Mouse (Mus musculus) v-Abl transformed pro-B cells (cell line): Measurements from ENCODE around the gene Isoc2a.

ENCODE experiments used
- in situ Hi-C, 2 experiments: fragments of 400-800 bp; cut with MboI; formaldehyde crosslinking; loops; one replicate each; pipeline ENCODE4 v1.15.1; 2025; ENCODE audit not compliant: unreplicated experiment in 2 of 2

The Isoc2a gene

GRCm38 (mm10) chr7:4927711-4928110 lies 50.8 kb downstream of the Isoc2a start:
- in situ Hi-C loops: loop anchor here (10.0 to 25.0 kb wide), 2 partner anchors 283 to 790 kb away; partner anchors contain the start of gene Leng8 (in 2 of the 2)

GRCm38 (mm10) chr7:4928323-4928722 lies 51.4 kb downstream of the Isoc2a start:
- in situ Hi-C loops: loop anchor here (10.0 to 25.0 kb wide), 2 partner anchors 284 to 791 kb away; partner anchors contain the start of gene Leng8 (in 2 of the 2)

GRCm38 (mm10) chr7:4933103-4933502 lies 56.1 kb downstream of the Isoc2a start:
- in situ Hi-C loops: loop anchor here (10.0 to 25.0 kb wide), 2 partner anchors 308 to 796 kb away; partner anchors contain the start of gene Leng8 (in 2 of the 2)

- in situ Hi-C loops: loop anchor here (10.0 to 25.0 kb wide), 2 partner anchors 310 to 797 kb away; partner anchors contain the start of gene Leng8 (in 2 of the 2)
These were observed 57.4 kb downstream of the Isoc2a start for GRCm38 (mm10) chr7:4934160-4934914.

- in situ Hi-C loops: loop anchor here (5.0 to 25.0 kb wide), 3 partner anchors 125 to 800 kb away; partner anchors contain the start of genes Leng8 (in 2 of the 2) and Ube2s (in 2 of the 2)
These were observed 59.9 kb downstream of the Isoc2a start for GRCm38 (mm10) chr7:4936832-4937231.

GRCm38 (mm10) chr7:4937392-4937791 lies 60.4 kb downstream of the Isoc2a start:
- in situ Hi-C loops: loop anchor here (5.0 to 25.0 kb wide), 3 partner anchors 125 to 800 kb away; partner anchors contain the start of genes Leng8 (in 2 of the 2) and Ube2s (in 2 of the 2)

- in situ Hi-C loops: loop anchor here (5.0 to 25.0 kb wide), 3 partner anchors 126 to 801 kb away; partner anchors contain the start of genes Leng8 (in 2 of the 2) and Ube2s (in 2 of the 2)
These were observed 61.5 kb downstream of the Isoc2a start for GRCm38 (mm10) chr7:4938456-4938855.

- in situ Hi-C loops: loop anchor here (5.0 to 25.0 kb wide), 12 partner anchors 33 to 1257 kb away; partner anchors contain the start of genes Leng8 (in 2 of the 2), Galp (in 1 of the 2), Gm36210 (in 1 of the 2) and Rpl28 (in 1 of the 2)
These were observed 63.1 kb downstream of the Isoc2a start for GRCm38 (mm10) chr7:4940068-4940479.

- in situ Hi-C loops: loop anchor here (5.0 to 25.0 kb wide), 12 partner anchors 35 to 1255 kb away; partner anchors contain the start of genes Leng8 (in 2 of the 2), Galp (in 1 of the 2), Gm36210 (in 1 of the 2) and Rpl28 (in 1 of the 2)
These were observed 65.7 kb downstream of the Isoc2a start for GRCm38 (mm10) chr7:4942673-4943072.

GRCm38 (mm10) chr7:4943223-4943815 lies 66.4 kb downstream of the Isoc2a start:
- in situ Hi-C loops: loop anchor here (5.0 to 25.0 kb wide), 12 partner anchors 36 to 1254 kb away; partner anchors contain the start of genes Leng8 (in 2 of the 2), Galp (in 1 of the 2), Gm36210 (in 1 of the 2) and Rpl28 (in 1 of the 2)
